Mouse (Mus musculus) induced T-regulatory cell, adult 2 months (primary cell): ENCODE measurements around the gene Klhl3.
"Not testable (repeated sequence)": the region's sequence is repeated elsewhere in the genome, so short reads cannot be mapped to it uniquely, and the experiment has no call there.

Source experiments
- DNase-seq: peaks from one replicate; pipeline ENCODE4 v3.0.0-alpha.2; 2012; ENCODE audit warnings: low read depth

The Klhl3 gene

DNA sequence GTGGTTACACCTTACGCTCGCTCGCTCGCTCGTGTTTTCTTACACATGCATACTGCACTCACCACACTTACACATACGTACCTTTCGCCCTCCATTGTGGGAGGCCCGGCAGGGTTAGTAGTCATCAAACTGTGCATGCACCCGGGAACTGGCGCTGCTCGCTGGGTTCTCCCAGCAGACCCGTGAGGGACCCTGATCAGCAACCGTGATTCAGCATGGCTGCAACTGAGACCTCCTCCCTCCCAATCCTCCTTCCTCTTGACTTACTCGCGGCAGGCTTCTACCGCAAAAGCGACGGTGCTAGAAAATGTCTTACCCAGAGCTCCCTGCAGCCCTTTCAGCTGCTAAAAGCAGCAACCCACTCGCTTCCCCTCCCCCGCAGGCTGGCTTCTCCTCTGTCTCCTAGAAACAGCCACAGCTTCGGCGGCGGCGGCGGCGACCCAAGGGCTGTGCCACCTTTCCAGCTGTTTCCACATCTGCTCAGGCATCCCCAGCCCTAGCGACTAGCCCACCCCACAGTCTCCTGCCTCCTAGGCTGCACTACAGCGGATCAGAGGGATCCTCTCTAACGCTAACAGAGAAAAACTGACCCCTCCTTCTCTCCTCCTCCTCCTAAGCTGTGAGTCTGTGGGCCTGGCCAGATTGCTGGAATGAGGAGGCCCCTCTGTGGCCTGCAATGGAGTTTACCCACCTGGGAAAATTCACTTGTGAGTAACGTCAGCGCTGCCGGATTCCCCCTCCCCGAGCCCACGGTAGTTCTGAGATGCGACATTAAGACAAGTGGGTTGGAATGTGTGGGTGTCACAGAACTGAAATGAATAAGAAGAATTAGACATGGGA is at the start of gene Klhl3:
Gene Klhl3 (minus strand): TSS at position 532 of the 840 bp plus-strand sequence.
- peak; percentile 80 for DNase-seq

DNA sequence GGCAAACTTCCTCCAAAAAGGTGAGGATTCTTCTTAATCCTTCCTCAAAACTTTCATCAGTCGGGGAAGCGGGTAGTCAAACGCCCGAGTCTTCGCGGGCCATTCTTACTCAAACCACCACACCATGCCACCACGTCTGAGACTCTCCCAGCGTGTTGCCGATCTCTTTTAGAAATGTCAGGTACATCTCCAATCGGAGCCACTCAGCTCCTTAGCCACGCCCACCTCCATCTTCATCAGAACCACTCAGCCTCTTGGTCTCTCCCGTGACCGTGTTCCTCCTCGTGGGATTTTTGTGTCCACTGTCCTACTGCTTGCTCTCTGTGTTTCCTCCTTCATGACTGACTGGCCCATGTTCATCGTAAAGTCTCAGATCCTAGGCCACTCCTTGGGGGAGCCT is 47.4 kb upstream of the Klhl3 start:
- no peak for DNase-seq

DNA sequence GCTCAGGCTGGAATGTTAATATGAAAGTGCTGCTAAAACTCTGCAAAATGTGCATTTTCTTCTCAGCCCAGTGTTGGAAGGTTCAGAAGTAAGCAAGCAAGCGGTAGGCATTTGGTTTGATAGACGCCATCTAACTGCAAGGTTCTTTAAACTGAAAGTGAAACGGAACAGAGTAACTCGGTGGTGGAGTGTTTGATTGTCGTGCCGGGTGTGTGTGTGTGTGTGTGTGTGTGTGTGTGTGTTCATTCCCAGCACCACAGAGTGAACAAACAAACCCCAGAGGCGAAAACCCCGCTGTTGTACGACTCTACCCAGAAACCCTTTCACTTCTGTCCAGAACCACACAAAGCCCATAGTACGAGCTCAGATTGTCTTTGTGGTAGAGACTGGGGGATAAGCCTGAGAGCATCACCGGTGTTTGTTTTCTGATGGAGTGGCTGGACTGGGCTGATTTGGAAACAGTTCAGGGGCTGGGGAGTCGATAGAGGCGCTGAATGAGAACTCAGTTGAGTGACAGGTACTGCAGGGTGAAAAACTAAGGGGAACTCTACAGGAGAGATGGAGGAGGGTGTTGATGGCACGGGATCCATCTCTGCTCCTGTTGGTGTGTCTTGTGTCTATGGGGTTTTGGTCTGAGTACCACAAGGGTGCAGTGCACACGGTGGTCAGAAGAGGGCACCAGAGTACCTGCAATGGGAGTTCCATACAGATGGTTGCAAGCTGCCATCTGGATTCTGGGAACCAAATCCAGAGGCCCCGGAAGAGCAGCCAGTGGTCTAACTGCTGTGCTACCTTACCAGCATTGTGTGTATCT is 44.9 kb upstream of the Klhl3 start:
- peak; percentile 96 for DNase-seq

DNA sequence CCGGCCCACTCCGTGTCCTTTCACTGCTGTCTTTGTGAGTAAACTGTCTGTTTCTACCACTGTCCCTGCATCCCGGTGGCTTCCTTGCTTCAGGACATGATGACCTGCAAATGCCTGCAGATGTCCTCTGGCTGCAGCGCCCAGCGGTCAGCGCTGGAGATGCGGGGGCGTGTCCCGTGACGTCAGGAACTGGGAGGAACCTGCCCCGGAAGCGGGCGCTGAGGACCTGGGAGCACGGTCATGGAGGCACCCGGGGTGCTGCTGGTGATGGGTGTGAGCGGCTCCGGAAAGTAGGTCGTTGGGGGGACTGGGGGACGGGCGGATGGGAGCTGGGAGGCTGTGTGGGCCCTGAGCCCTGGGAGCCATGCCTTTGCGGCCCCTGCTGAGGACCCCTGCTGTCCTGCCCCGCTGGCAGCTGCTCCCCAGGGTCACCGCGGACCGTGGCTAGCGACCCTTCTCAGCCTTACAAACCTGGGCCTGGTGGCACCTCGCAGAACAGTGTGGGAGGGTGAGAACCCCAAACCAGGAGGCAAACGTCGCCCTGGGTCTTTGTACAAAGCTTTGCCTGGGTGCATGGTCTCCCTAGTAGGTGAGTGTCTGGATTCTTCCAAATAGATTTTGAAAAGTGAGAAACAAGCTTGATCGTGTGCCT is 44.2 kb upstream of the Klhl3 start, which contains the start of gene Idnk:
Gene Idnk (plus strand): TSS at position 203 of the 652 bp plus-strand sequence.
- DNase-seq, result peak; percentile 90

DNA sequence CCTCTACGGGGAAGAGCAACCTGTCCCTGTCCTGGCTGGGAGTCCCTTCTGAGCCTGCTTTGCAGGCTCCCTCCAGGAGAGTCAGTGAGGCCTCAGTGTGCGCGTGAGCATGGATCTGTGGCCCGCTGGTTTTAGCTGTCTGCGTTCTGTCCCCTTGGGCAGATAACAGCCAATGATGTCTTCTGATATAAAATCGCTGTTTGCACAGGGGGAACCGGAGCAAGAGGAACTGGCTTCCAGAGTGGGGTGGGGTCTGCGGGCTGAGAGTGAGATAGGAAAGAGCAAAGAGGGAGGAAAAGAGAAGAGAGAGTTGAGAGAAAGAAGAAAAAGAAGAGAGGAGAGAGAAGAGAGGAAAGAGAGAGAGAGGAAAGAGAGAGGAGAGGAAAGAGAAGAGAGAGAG is 43.6 kb upstream of the Klhl3 start:
- no peak for DNase-seq

DNA sequence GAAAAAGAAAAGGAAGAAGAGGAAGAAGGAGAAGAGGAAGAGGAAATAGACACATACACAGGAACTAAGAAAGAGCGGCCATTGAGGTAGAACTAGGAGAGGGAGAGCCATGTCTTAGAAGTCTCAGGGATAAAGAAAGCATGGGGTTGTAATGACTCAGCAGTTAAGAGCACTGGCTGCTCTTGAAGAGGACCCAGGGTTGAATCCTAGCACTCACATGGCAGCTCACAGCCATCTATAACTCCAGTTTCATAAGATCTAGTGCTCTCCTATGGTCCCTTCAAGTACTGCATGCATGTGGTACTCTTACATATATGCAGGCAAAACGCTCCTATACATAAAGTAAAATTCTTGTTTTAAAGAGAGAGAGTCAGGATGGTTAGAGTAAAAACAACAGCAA is 42.6 kb upstream of the Klhl3 start:
- DNase-seq, result peak; percentile 35

DNA sequence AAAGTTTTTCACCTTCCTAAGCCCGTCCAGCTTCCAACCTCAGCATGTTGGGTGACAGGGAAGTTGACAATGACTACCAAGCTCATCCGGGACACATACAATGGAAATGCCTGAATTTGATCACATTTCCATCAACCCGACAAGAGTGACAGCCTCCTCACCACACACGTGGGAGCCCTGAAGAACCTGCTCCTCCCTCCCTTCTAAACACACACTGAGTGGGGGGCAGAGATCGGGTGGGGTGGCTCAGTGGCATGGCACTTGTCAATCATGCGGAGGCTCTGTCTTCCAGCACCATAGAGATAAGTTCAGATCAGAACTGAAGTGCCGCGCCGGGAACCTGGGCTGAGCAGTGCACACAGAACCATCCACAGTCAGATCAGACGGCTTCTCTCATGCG is 37.0 kb upstream of the Klhl3 start:
- no peak for DNase-seq

DNA sequence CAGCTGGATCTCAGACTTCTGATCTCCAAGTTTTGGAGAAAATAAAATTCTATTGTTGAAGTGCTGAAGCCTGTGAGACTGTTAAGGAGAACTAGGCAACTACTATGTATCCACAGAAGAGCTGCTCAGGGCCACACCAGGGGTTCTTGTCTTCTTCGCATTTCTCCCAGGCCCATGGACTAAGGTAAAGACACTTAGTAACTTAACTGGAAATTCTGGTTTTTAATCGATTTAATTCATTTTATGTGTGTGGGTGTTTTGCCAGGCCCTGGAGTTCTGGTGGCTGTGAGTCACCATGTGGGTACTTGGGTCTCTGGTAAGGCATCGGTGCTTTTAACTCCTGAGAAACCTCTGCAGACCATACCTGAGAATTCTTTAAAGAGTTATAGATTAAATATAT is 36.2 kb upstream of the Klhl3 start:
- no peak for DNase-seq

DNA sequence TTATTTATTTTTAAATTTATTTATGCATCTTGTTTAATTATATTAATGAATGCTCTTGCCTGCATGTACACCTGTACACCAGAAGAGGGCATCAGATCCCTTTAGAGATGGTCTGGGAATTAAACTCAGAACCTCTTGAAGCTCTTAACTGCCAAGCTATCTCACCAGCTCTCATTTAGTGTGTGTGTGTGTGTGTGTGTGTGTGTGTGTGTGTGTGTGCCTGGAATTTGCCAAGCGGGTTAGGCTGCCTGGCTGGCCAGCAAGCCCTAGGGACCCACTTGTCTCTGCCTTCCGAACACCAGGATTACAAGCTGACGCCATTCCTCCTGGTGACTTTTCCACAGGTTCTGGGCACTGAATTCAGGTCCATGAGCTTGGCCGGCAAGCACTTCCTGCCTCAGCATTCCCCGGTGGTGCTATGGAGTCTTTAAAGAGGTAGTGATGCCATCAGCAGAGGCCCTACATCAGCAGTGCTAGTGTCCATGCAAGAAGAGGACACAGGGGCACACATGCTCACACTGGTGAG is 35.7 kb upstream of the Klhl3 start:
- DNase-seq, result no peak

DNA sequence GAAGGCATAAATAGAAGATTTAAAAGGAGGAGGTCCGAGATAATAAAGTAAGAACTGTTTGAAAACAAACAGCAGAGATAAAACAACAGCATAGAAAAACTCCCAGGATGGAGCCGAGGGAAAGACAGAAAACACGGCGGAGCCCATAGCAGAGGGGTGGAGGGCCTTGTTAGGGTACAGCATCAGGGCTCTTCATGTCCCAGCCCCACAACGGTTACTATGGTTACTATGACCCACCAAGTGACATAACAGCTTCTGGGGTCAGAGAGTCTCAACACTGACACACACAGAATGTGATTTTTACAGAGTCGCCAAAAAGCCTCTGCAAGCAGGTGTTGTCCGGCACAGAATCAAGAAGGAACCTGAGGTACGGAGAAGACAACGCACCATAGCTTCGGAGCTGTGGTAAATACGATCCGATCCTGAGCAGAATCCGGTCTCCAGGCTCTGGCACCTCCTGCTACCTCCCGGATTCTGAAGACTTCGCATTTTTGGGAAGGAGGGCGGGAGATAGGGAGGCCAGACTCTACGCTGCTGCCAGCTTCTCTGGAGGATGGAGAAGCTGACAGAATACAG is 35.0 kb upstream of the Klhl3 start:
- peak; percentile 57 for DNase-seq

DNA sequence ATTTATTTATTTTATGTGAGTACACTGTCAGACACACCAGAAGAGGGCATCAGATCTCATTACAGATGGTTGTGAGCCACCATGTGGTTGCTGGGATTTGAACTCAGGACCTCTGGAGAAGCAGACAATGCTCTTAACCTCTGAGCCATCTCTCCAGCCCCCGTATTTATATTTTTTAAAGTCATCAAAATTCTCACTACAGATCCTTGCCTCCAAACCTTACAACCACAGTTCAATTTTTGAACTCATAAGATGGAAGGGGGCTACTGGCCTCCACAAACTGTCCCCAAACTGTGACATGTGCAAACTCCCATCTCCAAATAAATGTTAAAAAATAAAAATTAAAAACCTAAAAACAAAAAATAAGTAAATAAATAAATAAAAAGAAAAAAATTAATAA is 34.4 kb upstream of the Klhl3 start:
- no peak for DNase-seq

DNA sequence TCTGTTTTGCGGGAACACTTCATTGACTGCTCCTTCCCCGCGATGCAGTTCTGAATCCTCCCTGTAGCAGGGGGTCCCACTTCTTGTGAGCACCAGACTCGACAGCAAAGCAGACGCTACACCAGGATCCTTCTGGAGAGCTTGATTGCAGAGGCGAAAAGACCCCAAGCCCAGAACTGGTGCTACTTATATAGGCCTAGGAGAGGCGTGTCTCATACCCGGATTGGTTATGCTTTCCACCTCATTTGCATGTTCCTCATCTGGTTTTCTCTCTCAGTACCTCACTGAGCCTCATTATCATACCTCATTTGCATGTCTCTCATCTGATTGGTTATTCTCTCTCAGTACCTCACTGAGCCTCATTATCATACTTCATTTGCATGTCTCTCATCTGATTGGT is 33.2 kb upstream of the Klhl3 start:
- not testable (repeated sequence) for DNase-seq

DNA sequence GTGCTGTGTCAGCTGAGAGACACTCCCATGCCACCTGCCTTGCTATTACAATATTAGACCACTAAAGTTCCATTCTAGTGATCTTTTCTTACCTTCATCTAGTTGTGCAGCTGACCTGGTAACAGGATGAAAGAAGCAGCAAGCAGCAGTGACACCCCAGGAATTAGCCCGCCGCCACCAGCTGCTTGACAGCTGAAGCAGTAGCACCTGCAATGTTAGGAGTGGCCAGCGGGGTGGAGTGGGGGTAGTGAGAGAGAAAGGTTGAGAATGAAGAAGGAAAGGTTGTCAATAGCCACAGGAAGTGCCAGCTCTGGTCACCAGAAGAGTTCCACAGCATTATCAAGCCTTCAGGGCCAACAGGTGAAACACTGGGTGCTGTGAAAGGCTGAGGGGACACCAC is 18.3 kb upstream of the Klhl3 start:
- DNase-seq, result no peak

DNA sequence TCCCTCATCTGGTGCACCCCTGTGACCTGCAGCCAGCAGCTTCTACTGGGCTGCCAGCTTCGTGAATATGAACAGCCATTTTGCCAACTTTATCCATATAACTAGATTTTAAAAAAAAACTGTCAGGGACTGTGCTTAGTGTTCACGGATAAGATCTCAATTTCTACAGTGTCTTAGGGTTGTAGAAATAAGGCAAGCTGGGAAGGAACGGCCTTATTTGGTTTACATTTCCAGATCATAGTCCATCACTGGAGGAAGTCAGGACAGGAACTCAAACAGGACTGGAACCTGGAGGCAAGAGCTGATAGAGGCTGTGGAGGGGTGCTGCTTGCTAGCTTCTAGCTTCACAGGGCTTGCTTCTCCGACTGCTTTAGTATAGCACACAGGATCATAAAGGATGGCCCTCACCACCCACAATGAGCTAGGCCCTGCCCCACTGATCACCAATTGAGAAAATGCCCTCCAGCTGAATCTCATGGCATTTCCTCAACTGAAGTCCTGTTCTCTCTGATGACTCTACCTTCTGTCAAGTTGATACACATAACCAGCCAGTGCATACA is 16.4 kb upstream of the Klhl3 start:
- no peak for DNase-seq

DNA sequence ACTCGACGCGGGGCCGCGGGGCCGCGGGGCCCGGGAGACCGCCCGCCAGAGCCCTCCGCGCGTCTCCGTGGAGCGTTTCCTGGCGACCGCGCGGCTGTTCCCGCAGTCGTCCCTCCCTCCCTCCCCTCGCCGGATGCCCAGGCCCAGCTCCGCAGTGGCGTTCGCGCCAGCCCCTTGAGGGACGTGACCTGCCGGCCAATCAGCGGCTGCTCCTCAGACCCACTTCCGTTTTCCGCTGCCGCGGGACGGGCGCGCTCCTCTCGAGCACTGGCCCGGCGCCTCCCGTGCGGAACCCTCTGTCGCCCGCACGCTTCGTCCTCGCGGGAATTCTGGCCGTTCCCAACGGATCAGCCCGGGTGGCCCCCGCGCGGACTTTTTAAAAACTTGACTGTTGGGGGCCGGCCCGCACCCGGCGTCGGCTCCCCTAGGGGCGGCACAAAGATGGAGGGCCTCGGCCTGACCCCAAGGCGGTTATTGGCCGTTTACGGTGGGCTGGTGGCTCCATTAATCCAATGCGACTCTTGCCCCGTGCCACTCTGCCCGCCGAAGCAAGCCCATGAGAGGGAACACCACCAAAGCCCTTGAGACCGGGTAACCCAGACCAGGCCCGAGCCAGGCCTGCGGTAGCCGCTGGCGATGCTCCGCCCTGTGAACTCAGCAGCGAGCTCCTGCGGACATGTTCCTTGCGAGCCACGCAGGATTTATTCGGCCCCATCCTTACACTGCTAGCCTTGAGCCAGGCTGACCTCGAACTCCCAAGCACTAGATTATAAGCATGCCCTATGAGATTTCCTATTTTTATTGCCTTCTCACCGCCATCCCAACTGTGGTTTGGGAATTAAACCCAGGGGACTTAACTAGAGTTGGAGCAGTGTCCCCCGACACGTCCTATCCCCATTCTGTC is 15.6 kb upstream of the Klhl3 start:
- peak; percentile 96 for DNase-seq

DNA sequence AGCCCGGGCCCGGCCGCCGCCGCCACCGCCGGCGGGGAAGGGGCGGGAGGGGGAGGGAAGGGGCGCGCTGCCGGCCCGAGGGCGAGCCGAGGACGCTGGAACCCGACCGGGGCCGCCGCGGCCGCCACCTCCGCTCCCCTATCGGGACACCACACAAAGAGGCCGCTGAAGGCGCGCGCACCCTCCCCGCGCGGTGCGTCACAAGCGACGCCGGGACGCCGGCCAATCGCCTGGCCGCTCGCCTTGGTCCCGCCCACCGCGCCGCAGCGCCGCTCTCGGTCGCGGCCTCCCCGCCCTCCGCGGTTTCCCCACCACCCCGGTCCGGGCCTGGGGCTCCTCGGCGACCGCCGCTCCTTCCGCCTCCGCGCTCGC is 15.0 kb upstream of the Klhl3 start, which contains the start of gene Hnrnpa0:
Gene Hnrnpa0 (minus strand): TSS at position 161 of the 372 bp plus-strand sequence.
- peak; percentile 95 for DNase-seq

DNA sequence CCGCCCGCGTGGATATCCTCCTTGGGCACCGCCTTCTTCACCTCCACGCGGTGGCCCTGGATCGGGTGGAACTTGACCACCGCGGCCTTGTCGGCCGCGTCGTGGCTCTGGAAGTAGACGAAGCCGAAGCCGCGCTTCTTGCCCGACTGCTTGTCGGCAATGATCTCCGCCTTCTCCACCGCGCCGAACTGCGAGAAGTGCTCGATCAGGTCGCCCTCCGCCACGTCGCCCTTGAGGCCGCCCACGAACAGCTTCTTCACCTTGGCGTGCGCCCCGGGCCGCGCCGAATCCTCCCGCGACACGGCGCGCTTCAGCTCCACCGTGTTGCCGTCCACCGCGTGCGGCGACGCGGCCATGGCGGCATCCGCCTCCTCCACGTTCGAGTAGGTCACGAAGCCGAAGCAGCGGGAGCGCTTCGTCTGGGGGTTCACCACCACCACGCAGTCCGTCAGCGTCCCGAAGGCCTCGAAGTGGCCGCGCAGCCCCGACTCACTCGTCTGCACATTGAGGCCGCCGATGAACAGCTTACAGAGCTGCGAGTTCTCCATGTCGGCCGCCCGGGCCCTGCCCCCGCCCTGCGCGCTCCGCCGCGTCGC is 14.5 kb upstream of the Klhl3 start:
- peak; percentile 80 for DNase-seq

DNA sequence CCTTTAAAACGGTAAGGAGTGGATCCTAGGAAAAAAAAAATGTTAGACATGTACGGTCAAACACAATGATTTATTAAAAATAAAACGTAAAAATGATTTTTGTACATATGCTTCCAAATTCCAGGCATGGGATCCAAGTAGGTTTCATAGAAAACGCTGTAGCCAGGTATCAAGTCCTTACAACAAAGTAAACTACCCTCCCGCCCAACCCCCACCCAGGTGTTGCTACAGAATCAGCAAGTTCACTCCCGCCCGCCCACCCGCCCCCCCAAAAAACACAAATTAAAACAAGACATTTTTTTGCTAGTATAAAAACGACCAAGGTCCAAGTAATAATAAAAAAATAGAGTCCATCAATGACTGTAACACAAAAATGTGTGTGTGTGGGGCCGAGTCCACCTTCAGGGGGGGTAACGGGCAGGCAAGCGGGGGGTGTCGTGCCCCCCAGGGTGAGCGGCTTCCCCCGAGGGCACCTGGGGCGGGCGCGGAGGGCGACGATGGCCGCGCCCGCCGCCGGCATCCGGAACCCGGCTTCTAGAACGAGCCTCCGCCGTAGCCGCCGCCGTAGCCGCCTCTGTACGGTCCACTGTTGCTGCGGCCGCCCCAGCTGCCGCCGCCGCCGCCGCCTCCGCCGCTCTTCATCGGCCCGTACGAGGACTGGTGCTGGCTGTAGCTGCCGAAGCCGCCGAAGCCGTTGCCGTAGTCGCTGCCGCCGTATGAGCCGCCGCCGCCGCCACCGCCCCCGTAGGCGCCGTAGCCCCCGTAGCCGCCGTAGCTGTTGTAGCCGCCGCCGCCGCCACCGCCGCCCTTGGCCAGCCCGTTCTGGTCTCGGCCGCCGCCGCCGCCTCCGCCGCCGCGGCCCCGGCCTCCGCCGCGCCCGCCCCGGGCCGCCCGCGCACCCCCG is 13.7 kb upstream of the Klhl3 start:
- peak; percentile 46 for DNase-seq

DNA sequence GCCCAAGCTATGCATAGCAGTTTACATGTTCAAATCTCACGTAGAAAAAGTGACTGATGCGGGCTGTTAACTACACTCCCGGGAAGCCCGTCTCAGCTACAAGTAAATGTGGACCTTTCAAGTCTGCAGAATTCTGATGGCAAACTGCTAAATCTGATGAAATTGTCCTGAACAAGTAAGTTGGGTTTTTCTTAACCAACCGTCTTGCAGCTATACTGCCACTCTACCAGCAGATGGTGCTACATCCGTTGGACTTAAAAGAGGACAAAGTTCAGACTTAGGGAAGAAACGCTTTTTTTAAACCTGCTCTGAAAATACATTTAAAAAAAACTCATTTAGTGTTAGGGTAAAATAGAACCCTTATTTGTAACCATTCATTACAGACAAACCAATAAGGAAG is 12.7 kb upstream of the Klhl3 start:
- peak; percentile 90 for DNase-seq
